Mouse (Mus musculus): ENCODE data around the gene Rhoj.

DNA sequence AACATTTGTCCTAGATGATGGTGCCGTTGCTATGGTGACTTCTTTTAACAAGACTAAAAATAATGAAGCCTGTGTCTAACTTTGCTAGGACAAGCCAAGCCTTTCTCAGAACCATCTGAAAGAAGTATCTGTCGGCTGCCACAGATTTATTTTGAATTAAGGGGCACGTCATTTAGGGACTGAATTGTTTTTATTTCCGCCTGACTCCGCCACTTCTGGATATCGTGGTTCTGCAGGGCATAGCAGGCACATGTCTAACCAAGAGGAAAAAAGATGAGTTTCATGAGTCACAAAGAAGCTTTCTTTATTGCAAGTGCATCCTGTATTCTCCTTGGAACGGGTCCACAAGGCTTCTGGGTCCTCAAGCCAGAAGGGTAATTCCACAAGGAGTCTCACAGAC lies 116.2 kb downstream of the Rhoj start:
- TF ChIP-seq POLR2A (IDR thresholded peaks at IDR 0.05; ENCODE audit: insufficient read depth, low read depth, low read length) (no peak), CTCF (IDR thresholded peaks at IDR 0.05; ENCODE audit: insufficient read depth, low read depth, low read length) (no peak)
